Mouse (Mus musculus): Measurements from ENCODE around the gene Pxmp4. TPM values are rescaled to one million over a fixed set of nuclear protein-coding genes. Genes with fewer than 3 reads are reported as not detected.
A peak's percentile ranks its signal among the peaks of the same experiment; 100 is the strongest.

Gene Pxmp4
- total and polyA plus RNA-seq, 2 experiments from 2014 or later: 40.0 to 97.5 TPM

DNA sequence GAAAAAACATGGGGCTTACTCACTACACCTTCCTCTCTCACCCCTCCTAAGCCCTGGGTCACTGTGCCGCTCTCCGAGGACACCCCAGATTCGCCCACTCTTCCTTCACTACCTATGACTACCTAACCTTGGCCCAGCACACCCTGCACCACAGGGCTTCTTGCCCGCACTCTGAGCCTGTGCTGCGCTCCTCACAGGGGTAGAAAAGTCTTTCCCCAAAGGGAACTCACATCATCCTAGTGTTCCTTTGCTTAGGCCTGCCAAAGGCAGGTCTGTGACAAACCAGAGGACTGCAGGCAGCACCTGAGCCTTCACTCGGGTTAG, 25.8 kb downstream of the Pxmp4 start:
- no peaks in the 10 kb centered on the region for H3K27me3 ChIP-seq (ENCODE audit: control insufficient read depth, insufficient read depth, low read length)
- DNase-seq (ENCODE audit: low spot score): no peak
- TF ChIP-seq CTCF (IDR thresholded peaks at IDR 0.05; ENCODE audit: low read depth): no peak
- TF ChIP-seq EP300 (IDR thresholded peaks at IDR 0.05; ENCODE audit: low read depth): no peak
- 90% methylated on average over 6 of the region's 6 CpGs for WGBS
- no peak overlapping the region for H3K27ac ChIP-seq (ENCODE audit: low read depth)
- no peaks in the 10 kb centered on the region for H3K36me3 ChIP-seq (replicated peaks; ENCODE audit: control insufficient read depth, insufficient read depth, low read length)
- no peak overlapping the region for H3K9ac ChIP-seq (replicated peaks; ENCODE audit: low read depth, low read length)
- H3K4me3 ChIP-seq (ENCODE audit: low read depth, low read length): no peak overlapping the region
- ATAC-seq (ENCODE audit: insufficient read depth, low read depth): no peak
- no peak overlapping the region for H3K4me2 ChIP-seq (ENCODE audit: low read depth, low read length)
- peaks cover 5% of the 10 kb centered on the region; the same call in 1 of the 2 replicates for H3K4me1 ChIP-seq (ENCODE audit: control insufficient read depth, insufficient read depth)
- no peaks in the 10 kb centered on the region for H3K9me3 ChIP-seq (replicated peaks; ENCODE audit: control insufficient read depth, low read length)

DNA sequence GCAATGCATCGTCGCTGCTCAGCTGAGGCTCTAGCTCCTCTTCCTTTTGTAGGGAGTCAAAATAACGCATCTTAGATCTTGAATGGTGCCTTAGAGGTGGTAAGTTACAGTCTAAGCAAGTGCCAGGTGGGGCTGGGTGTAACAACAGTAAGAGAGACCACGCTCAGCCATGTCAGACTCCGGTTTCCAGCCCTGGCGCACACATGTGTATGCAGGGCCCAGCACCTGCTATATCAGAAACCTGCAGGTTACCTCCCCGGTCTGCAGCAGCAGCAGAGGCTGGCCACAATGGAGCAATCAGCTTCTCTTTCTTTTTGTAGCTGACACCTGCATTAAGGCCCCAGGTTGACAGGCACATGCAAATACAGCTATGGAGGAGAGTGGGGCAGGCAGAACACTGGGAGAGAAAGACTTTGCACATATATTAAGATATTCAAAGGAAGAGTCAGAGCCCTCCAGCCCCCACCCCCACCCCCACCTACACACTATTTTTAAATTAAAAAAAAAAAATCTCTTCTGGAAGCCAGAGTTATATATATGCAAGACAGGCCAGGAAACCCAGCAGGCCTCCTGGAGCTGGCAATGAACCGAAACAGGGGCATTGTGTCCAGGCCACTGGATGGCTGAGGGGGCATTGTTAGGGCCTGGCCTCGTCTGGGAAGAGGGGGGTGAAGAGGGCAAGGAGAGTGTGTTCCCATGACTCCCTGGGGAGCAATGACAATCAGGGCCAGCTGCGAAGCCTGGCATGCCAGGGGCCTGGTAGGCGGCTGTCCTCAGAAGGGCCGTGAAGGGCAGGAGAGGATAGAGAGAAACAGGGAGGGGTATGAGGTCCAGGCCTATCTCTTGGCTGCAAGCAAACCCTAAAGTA, 26.4 kb downstream of the Pxmp4 start:
- TF ChIP-seq CTCF (IDR thresholded peaks at IDR 0.05; ENCODE audit: low read depth) (no peak), EP300 (IDR thresholded peaks at IDR 0.05; ENCODE audit: low read depth) (no peak)
- no peak overlapping the region for H3K4me2 ChIP-seq (ENCODE audit: low read depth, low read length)
- no peak overlapping the region for H3K27ac ChIP-seq (ENCODE audit: low read depth)
- WGBS: 60% methylated on average over 12 of the region's 12 CpGs
- peaks cover 5% of the 10 kb centered on the region; the same call in 1 of the 2 replicates for H3K4me1 ChIP-seq (ENCODE audit: control insufficient read depth, insufficient read depth)
- H3K9me3 ChIP-seq (replicated peaks; ENCODE audit: control insufficient read depth, low read length): no peaks in the 10 kb centered on the region
- H3K4me3 ChIP-seq (ENCODE audit: low read depth, low read length): no peak overlapping the region
- ATAC-seq (ENCODE audit: insufficient read depth, low read depth) (peak; percentile 61; the same call in 1 of the 2 replicates), DNase-seq (ENCODE audit: low spot score) (no peak)
- no peaks in the 10 kb centered on the region for H3K27me3 ChIP-seq (ENCODE audit: control insufficient read depth, insufficient read depth, low read length)
- H3K36me3 ChIP-seq (replicated peaks; ENCODE audit: control insufficient read depth, insufficient read depth, low read length): no peaks in the 10 kb centered on the region
- H3K9ac ChIP-seq (replicated peaks; ENCODE audit: low read depth, low read length): no peak overlapping the region

DNA sequence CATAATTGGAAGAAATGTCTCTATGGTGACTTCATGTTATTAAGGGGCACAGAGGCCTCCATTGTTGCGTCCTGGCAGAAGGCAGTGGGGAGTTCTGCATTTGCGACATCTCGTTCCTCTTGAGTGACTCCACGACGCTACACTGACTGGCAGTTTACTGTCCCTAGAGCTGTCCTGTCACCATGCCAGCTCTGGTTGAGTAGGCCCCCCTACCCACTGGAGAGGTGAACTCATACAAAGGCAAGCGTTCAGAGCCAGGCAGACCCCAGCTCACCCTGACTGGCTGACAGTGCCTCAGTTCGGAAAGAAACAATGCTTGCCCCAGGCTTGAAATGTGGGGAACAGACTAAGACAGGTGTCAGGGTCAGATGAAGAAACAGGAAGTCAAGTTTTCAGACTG, 29.2 kb downstream of the Pxmp4 start:
- 74% methylated on average over 7 of the region's 7 CpGs for WGBS
- Histone ChIP-seq H3K27me3 (ENCODE audit: control insufficient read depth, insufficient read depth, low read length) (no peaks in the 10 kb centered on the region), H3K36me3 (replicated peaks; ENCODE audit: control insufficient read depth, insufficient read depth, low read length) (no peaks in the 10 kb centered on the region), H3K4me3 (ENCODE audit: low read depth, low read length) (no peak overlapping the region), H3K4me2 (ENCODE audit: low read depth, low read length) (no peak overlapping the region), H3K9ac (replicated peaks; ENCODE audit: low read depth, low read length) (no peak overlapping the region), H3K9me3 (replicated peaks; ENCODE audit: control insufficient read depth, low read length) (no peaks in the 10 kb centered on the region), H3K4me1 (ENCODE audit: control insufficient read depth, insufficient read depth) (0 out of 2 replicates have a peak, but pooled peaks cover 5% of the 10 kb centered on the region), H3K27ac (ENCODE audit: low read depth) (no peak overlapping the region)
- TF ChIP-seq CTCF (IDR thresholded peaks at IDR 0.05; ENCODE audit: low read depth): no peak
- TF ChIP-seq EP300 (IDR thresholded peaks at IDR 0.05; ENCODE audit: low read depth): no peak
- ATAC-seq (ENCODE audit: insufficient read depth, low read depth) (no peak), DNase-seq (ENCODE audit: low spot score) (no peak)

DNA sequence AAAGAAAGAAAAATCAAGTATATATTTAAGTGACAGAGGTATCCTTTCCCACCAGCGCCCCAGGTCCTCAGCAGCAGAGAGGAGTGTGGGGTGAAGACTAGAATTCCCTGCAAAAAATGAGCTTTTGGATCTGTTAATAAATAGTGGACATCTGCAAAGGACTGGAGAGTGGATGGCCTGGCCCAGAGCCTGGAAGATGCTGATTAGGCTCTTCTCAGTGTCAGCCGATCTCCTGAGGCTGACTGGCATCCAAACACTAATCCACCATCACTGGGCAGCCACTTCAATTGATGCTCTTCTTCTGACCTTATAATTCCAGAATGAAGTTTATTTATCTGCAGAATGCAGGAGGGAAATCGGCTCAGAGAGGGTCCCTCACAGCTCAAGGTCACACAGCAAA, 30.5 kb downstream of the Pxmp4 start:
- WGBS: 69% methylated on average over 3 of the region's 3 CpGs

DNA sequence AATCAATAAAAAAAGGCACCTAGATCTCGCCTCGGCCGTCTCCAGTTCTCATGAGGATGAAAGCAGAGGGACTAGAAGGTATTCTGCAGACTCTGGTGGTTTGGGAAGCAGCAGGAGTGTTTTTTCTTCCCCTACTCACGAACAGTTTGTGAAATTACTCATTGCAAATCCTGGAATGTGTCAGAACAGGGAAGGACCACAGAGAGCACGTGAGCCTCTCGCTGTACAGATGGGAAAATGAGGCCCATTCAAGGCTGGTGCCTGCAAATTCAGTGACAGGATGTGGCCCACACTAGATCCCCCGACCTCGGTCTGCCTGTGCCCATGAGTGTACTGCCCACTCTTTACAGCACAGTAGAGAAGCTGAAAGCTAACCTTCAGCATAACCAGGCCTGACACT, 31.5 kb downstream of the Pxmp4 start:
- Histone ChIP-seq H3K4me1 (ENCODE audit: control insufficient read depth, insufficient read depth) (peaks cover 21% of the 10 kb centered on the region; the same call in 1 of the 2 replicates), H3K4me2 (ENCODE audit: low read depth, low read length) (no peak overlapping the region), H3K27me3 (ENCODE audit: control insufficient read depth, insufficient read depth, low read length) (no peaks in the 10 kb centered on the region), H3K9ac (replicated peaks; ENCODE audit: low read depth, low read length) (no peak overlapping the region), H3K36me3 (replicated peaks; ENCODE audit: control insufficient read depth, insufficient read depth, low read length) (no peaks in the 10 kb centered on the region), H3K4me3 (ENCODE audit: low read depth, low read length) (no peak overlapping the region), H3K27ac (ENCODE audit: low read depth) (no peak overlapping the region), H3K9me3 (replicated peaks; ENCODE audit: control insufficient read depth, low read length) (no peaks in the 10 kb centered on the region)
- 74% methylated on average over 8 of the region's 8 CpGs for WGBS
- no peak for TF ChIP-seq CTCF (IDR thresholded peaks at IDR 0.05; ENCODE audit: low read depth)
- no peak for TF ChIP-seq EP300 (IDR thresholded peaks at IDR 0.05; ENCODE audit: low read depth)
- DNase-seq (ENCODE audit: low spot score): no peak
- ATAC-seq (ENCODE audit: insufficient read depth, low read depth): no peak

More for the DNA sequence above, 30.5 kb downstream of the Pxmp4 start:
- no peak for ATAC-seq (ENCODE audit: insufficient read depth, low read depth)
- Histone ChIP-seq H3K4me2 (ENCODE audit: low read depth, low read length) (no peak overlapping the region), H3K27ac (ENCODE audit: low read depth) (no peak overlapping the region), H3K4me3 (ENCODE audit: low read depth, low read length) (no peak overlapping the region), H3K4me1 (ENCODE audit: control insufficient read depth, insufficient read depth) (peaks cover 14% of the 10 kb centered on the region; the same call in 1 of the 2 replicates), H3K27me3 (ENCODE audit: control insufficient read depth, insufficient read depth, low read length) (no peaks in the 10 kb centered on the region), H3K36me3 (replicated peaks; ENCODE audit: control insufficient read depth, insufficient read depth, low read length) (no peaks in the 10 kb centered on the region), H3K9ac (replicated peaks; ENCODE audit: low read depth, low read length) (no peak overlapping the region), H3K9me3 (replicated peaks; ENCODE audit: control insufficient read depth, low read length) (no peaks in the 10 kb centered on the region)
- DNase-seq (ENCODE audit: low spot score): no peak
- TF ChIP-seq CTCF (IDR thresholded peaks at IDR 0.05; ENCODE audit: low read depth) (no peak), EP300 (IDR thresholded peaks at IDR 0.05; ENCODE audit: low read depth) (no peak)
